Mouse (Mus musculus) layer of hippocampus, adult 2 months (tissue): ENCODE measurements around the gene Eif2ak4. TPM values are rescaled to one million over a fixed set of nuclear protein-coding genes. Genes with fewer than 3 reads are reported as not detected.

Experiments used
- DNase-seq, 2 experiments: peaks; one replicate each; pipeline ENCODE4 v3.0.0; 2022; ENCODE audit warnings: low spot score in 2 of 2
- H3K27ac ChIP-seq: fragments of 200-600 bp; 2 replicates; pipeline ENCODE4 v1.8.1; 2022
- H3K4me3 ChIP-seq: fragments of 200-600 bp; 2 replicates; pipeline ENCODE4 v1.8.1; 2022; ENCODE audit warnings: mild to moderate bottlenecking
- CTCF ChIP-seq: fragments of 200-600 bp; conservative IDR thresholded peaks from 2 replicates; pipeline ENCODE4 v1.8.1; 2022; ENCODE audit warnings: antibody characterized with exemption, mild to moderate bottlenecking, moderate library complexity
- total RNA-seq, 2 experiments: library from RNA; stranded (reverse); gene quantifications; 2 replicates each; pipeline ENCODE4 v1.2.3; 2021

Eif2ak4 gene
- total RNA-seq, 2 experiments from 2014 or later, result 26.3 to 26.7 TPM

DNA sequence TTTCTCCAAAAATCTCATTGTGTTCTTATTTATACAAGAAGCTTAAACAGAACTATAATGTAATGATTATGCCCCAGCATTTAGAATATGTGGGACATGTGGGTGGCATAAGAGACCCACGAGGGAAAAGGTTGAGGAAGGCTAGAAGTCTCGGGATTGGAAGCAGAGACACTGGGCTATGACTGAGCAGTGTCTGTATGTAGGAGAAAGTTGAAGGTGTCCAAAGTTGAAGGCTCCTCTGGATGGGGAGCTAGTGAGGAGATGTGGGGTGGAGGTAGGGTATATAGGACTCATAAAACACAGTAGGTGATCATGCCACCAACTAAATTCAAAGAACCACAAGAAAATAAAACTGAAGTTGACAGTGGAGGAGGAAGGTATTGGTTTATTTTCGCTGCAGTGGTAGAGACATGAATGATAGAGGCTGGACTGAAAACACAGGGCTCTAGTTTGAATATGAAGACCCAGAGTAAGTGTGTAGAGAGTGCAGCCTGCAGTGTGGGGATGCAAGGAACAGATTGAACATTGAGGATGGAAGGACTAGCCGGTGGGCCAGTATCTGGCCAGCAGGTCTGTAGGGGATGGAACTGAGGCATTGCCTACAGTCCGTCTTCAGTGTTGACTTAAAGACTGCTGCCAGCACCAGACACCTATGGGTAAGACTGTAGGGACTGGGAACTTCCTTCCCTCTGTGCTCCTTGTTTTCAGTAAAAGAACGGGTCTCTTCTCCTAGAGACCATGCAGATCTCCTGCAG is 27.4 kb downstream of the Eif2ak4 start:
- no peak for DNase-seq
- H3K27ac ChIP-seq, result no peak overlapping the region
- no peak for TF ChIP-seq CTCF
- H3K4me3 ChIP-seq, result no peak overlapping the region

DNA sequence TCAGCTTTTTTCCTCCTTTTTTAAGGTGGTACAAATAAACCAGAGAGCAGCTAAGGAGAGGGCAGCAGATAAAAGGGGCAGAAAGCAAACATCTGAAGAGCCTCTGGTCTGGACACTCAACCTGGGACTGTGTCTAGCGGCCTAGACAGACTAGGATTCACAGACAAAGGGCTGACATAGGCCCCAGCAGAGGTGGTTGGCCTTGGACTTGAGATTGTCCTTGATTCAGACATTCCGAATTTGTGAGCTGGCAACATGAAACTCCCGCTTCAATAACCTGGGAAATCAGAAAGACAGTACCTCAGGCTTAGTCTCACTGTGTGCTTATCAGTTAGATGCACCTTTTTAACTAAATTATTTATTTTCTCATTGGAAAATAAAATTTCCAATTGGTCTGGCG is 29.7 kb downstream of the Eif2ak4 start:
- TF ChIP-seq CTCF, result no peak
- H3K4me3 ChIP-seq, result no peak overlapping the region
- no peak for DNase-seq
- H3K27ac ChIP-seq, result no peak overlapping the region

DNA sequence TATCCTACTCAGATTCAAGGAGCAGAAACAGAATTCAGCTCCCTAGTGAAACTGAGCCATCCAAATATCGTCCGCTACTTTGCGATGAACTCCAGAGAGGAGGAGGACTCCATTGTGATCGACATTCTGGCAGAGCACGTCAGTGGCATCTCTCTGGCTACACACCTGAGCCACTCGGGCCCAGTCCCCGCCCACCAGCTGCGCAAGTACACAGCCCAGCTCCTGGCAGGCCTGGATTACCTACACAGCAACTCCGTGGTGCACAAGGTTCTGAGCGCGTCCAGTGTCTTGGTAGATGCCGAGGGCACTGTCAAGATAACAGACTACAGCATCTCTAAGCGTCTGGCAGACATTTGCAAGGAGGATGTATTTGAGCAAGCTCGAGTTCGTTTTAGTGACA is 33.5 kb downstream of the Eif2ak4 start:
- Histone ChIP-seq H3K4me3 (no peak overlapping the region), H3K27ac (no peak overlapping the region)
- DNase-seq, result no peak
- TF ChIP-seq CTCF, result no peak

DNA sequence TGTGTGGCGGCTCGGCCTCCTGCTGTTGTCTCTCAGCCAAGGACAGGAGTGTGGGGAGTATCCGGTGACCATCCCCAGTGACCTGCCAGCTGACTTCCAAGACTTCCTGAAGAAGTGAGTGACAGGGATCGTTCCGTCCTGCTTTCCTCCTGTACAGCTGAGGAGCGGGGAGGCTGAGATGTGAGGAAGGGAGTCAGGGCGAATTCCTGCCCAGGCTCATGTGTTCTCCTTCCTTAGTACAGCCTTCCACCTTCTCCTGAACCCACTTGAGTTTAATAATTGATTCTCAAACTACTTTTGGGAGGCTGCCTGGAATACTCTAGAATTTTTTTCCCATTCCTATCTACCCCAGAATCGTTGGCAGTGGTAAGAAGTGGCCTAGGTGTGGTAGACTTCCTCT is 34.0 kb downstream of the Eif2ak4 start:
- no peak for TF ChIP-seq CTCF
- H3K4me3 ChIP-seq, result no peak overlapping the region
- no peak overlapping the region for H3K27ac ChIP-seq
- DNase-seq, result no peak

DNA sequence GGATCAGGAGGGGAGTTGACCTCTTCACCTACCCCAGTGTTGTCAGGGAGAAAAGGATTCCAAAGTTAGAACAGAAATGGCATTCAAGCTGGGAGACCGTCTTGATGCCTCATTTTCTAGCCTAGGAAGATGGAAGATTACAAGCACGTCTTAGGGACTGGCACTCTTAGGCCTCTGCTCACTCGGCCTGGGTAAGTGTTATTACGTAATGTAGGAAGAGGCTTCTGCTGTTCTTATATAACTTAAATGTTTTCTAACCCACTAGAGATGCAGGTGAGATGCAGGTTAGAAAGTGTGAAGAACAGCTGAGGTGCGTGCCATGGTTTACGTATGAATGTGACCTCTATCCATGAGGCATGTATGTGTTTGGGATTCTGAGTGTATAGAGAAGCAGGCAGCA is 39.9 kb downstream of the Eif2ak4 start:
- DNase-seq, result no peak
- Histone ChIP-seq H3K27ac (no peak overlapping the region), H3K4me3 (no peak overlapping the region)
- TF ChIP-seq CTCF, result no peak

DNA sequence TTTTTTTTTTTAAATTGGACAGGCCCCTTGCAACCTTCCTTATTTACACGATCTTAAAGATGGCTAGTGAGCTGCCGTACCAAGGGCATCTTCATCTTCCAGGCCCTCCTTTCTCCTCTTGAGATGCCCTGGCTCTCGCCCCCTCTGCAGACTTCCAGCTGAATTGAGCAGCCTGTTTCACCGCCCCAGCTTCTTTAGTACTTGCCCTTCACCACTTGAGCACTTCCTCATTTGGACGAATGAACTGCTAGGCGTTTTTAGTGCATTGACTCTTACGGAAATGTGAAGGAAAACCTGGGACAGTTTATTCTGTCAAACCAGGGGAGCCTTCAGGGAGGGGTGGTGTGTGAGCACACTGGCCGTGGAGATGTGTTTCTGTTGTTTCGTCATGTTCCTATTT is 40.9 kb downstream of the Eif2ak4 start:
- TF ChIP-seq CTCF, result no peak
- H3K4me3 ChIP-seq, result no peak overlapping the region
- DNase-seq, result no peak
- no peak overlapping the region for H3K27ac ChIP-seq

DNA sequence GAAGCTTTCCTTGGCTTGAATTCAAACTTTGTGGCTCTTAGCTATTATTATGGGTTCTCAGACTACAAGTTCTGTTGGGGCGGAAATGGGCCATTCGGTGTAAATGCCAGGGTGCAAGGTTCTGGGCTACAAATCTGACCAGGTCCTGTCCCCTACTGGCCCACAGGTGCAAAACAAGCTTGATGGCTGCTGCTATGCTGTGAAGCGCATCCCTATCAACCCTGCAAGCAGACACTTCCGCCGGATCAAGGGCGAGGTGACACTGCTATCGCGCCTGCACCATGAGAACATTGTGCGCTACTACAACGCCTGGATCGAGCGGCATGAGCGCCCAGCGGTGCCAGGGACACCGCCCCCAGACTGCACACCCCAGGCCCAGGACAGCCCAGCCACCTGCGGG is 42.2 kb downstream of the Eif2ak4 start:
- no peak overlapping the region for H3K27ac ChIP-seq
- no peak for DNase-seq
- no peak for TF ChIP-seq CTCF
- no peak overlapping the region for H3K4me3 ChIP-seq

DNA sequence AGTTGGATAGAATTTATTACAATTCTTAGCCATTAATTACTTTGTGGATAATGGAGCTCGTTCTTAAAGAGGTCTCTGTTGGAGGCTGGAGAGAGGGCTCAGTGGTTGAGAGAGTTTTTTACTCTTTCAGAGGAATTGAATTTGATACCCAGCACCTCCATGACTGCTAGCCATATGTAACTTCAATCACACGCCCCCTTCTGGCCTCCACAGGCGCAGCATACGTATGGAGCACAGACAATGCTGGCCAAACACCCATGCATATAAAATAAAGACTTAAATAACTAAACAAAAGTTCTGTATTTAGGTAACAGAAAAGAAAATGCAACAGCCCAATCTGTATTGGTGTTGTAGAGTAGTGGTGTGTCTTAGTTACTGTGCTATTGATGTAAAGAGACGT is 43.2 kb downstream of the Eif2ak4 start:
- peak in 1 of 2 experiments; percentile 32 for DNase-seq
- TF ChIP-seq CTCF, result peak; percentile 79
- Histone ChIP-seq H3K27ac (no peak overlapping the region), H3K4me3 (no peak overlapping the region)

DNA sequence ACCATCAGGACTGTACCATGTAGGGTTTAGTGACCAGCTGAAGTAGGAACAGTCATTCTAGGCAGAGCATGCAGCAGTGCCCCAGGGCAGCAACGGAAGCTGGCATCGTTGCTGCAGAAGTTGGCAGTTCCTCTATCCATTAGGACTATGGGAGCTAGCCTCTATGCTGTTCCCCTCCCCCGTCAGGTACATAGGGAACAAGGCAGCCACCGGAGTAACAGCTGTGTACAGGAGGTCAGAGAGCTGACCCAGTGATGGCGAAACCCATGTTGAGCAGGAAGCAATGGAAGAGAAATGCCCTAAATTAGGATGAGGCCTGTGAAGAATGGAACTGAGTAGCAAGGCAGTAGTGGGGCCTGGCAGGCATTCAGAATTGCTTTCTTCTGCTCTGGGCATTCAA is 53.8 kb downstream of the Eif2ak4 start:
- Histone ChIP-seq H3K4me3 (no peak overlapping the region), H3K27ac (peak overlapping the region; percentile 79)
- TF ChIP-seq CTCF, result no peak
- no peak for DNase-seq

DNA sequence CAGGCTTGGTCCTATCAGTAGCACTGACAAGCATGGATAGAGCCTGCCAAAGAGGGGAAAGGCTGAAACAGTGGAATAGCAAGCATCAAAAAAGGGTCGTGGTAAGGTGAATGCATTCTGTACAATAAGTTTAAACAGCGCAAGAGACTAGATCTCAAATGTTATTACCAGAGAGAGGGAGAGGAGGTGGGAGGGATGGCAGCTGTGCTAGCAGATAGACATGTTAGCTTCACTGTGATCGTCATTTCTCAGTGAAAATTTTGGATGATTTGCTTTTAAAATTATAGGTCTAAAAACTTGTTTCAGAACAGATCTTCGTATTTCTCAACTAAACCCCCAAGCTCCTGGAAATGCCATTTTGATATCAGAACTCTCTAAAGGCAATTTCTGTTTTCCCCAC is 54.3 kb downstream of the Eif2ak4 start:
- no peak overlapping the region for H3K4me3 ChIP-seq
- no peak for TF ChIP-seq CTCF
- peak overlapping the region; percentile 79 for H3K27ac ChIP-seq
- DNase-seq, result peak in 1 of 2 experiments; percentile 44

DNA sequence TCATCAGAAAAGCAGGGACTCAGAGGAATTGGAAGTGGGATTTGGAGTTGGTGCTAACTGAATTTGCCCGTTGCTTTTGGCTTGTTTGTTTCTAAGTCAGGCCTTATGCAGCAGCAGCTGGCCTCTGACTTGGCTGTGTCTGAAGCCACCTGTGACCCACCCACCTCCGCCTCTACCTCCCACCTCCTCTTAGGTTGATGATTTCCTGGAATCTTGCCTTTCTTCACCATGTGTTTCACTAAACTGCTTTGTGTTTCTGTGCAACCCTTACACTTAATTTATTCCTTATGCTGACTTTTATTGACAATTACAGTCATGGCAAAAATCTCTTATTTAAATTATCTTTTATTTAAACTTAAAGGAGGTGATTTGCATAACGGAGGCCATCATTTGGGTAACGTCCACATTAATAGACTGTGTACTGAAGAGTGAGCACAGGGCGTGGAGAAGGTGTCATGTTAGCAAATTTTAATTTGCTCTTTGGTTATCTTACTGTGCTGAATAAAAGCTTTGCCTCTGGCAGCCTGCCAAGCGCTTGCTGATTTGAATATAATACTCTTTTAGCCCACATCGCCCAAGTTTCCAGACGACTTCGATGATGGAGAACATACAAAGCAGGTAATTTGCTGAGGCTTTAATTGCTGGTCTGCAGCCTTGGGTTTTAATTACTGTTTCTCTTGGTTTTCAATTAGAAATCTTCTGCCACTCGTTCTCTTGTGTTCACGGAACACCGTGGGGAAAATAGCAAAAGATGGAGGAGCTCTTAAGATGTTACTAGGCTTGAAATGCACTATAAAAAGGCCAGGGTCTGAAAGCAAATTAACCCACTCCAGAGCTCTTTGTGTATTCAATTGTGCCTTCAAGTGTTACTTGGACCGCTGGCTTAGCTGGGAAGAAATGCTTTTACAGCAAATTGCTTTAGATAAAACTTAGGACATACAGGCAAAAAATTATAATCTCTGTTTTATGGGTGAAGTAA is 57.6 kb downstream of the Eif2ak4 start:
- H3K27ac ChIP-seq, result peak overlapping the region; percentile 48; the same call in 1 of the 2 replicates
- DNase-seq, result no peak
- no peak for TF ChIP-seq CTCF
- no peak overlapping the region for H3K4me3 ChIP-seq

DNA sequence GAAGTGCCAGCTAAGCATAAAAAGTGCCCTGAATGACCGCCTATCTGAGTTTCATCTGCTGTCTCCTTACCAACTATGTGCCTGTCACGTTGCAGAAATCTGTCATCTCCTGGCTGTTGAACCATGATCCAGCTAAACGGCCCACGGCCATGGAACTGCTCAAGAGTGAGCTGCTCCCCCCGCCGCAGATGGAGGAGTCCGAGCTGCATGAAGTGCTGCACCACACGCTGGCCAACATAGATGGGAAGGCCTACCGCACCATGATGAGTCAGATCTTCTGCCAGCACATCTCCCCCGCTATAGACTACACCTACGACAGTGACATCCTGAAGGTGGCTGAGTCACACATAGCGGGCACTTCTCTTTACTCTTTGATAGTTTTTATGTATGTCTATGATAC is 59.8 kb downstream of the Eif2ak4 start:
- H3K27ac ChIP-seq, result no peak overlapping the region
- no peak for TF ChIP-seq CTCF
- DNase-seq, result peak in 1 of 2 experiments; percentile 29
- no peak overlapping the region for H3K4me3 ChIP-seq

DNA sequence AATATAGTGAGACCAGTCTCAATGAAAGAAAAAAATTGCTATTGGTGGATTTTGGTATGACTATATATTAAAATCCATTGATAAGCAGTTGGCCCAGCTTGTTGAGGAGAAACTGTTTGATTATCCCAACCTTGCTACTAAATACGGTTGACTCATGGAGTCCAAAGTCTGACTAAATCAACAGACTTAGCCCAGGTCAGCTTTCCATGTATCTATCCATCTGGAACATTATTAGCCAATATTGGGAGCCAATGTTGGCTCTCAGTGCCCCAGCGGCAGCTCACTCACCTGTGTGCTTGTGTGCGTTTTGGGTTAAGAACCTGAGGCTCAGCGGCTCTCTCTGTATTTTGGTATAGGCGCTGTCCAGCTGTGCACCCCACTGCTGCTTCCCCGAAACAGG is 62.6 kb downstream of the Eif2ak4 start:
- TF ChIP-seq CTCF, result no peak
- Histone ChIP-seq H3K27ac (no peak overlapping the region), H3K4me3 (no peak overlapping the region)
- no peak for DNase-seq

DNA sequence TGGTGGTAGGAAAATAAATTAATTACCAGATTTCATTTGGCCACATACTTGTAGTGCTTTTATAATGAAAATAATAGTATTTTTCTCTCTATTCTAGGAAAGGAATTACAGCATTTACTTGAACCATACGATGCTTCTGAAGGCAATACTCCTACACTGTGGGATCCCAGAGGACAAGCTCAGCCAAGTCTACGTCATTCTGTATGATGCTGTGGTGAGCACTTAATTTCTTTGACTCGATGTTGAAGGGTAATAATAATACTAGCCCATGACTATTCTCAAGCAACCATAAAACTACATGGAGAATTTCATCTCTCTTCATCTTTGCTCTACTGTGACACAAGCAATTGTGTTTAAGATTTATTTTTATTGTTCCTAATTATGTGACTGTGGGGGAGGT is 68.6 kb downstream of the Eif2ak4 start:
- no peak overlapping the region for H3K4me3 ChIP-seq
- no peak for TF ChIP-seq CTCF

More for the DNA sequence above, 68.6 kb downstream of the Eif2ak4 start:
- H3K27ac ChIP-seq, result peak overlapping the region; percentile 85; the same call in 1 of the 2 replicates
- DNase-seq, result no peak
